Mouse (Mus musculus) skeletal muscle tissue, adult 2 months (tissue): ENCODE results near the gene Hist1h2bb.

Experiments used
- DNase-seq: peaks from one replicate; pipeline ENCODE4 v3.0.0-alpha.2; 2012; ENCODE audit warnings: low read depth, low spot score

The Hist1h2bb gene

DNA sequence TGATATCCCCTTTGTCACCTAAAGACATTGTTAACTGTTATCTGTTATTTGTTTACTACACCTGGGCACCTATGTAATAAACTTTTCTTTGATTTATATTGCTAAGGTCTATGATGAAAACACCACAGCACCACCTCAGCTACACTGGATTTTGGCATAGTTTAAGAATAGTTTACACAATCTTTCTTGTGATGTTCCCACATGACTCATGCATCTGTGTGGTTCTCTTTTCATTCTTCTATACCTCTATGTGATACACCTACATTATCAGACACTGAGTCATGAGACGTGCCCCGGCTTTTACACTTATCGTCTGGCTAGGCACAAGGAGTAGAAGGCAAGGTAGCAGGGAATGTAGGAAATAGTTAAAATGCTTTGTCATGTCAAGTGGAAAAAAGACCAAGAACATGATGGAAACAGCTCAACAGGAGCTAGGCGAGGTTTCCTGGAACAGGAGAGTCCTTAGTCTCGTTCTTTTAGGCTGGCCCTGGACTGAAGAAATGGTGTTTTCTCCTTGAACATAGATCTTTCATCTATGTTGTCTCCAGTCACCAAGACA, 3.1 kb downstream of the Hist1h2bb start:
- no peak for DNase-seq

DNA sequence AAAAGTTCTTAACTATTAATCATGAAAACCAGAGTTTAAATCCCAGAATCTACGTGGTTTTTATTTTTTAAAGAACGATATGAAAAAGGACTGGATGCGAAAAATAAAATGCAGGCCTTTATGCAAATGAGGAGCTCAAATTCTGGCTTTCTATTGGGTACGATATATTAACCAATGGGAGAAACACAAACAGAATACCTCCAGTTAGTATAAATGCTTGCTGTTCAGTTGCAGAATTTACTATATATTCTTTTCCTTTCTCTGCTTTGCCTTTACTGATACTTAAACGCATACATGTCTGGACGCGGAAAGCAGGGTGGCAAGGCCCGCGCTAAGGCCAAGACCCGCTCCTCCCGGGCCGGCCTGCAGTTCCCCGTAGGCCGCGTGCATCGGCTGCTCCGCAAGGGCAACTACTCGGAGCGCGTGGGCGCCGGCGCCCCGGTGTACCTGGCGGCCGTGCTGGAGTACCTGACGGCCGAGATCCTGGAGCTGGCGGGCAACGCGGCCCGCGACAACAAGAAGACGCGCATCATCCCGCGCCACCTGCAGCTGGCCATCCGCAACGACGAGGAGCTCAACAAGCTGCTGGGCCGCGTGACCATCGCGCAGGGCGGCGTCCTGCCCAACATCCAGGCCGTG, 4.4 kb downstream of the Hist1h2bb start, which contains the start of gene Hist1h2ab:
Hist1h2ab (plus strand) TSS at position 288 of the 639 bp plus-strand sequence.
- peak; percentile 37 for DNase-seq

DNA sequence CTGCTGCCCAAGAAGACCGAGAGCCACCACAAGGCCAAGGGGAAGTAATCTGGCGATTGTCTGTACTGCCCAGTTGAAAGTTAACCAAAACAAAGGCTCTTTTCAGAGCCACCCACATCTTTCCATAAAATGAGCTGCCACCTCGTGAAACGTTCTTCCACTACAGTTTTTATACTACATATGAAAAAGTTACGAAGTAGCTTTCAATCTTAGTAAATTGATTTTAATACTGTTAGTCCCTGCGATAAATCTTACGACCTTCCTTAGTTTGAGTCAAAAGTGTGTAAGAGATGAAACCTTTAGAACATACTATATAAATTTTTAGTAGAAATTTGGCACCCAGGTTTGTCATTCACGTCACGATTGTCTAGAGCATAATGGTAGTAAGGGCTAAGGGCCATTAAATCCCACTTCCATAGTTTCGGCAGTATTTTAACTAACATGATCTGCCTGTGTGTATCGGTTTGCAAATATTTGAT, 5.0 kb downstream of the Hist1h2bb start:
- no peak for DNase-seq

DNA sequence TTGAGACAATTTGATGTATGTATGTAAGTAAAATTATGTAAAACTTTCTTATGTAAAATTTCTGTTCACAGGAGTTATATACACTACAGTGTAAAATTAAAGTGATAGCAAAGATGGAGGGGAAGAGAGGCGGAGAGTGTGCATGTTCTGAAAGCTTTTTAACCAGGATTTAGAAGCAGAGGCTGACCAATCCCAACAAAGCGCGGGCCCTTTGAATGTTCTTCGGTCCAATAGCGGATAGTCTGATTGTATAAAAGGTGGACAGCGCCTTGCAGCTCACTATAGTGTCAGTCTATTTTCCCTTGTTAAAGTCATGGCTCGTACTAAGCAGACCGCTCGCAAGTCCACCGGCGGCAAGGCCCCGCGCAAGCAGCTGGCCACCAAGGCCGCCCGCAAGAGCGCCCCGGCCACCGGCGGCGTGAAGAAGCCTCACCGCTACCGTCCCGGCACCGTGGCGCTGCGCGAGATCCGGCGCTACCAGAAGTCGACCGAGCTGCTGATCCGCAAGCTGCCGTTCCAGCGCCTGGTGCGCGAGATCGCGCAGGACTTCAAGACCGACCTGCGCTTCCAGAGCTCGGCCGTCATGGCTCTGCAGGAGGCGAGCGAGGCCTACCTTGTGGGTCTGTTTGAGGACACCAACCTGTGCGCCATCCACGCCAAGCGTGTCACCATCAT, 5.7 kb downstream of the Hist1h2bb start, which contains the start of gene Hist1h3b:
Hist1h3b (plus strand) TSS at position 201 of the 675 bp plus-strand sequence.
- DNase-seq: peak; percentile 75

DNA sequence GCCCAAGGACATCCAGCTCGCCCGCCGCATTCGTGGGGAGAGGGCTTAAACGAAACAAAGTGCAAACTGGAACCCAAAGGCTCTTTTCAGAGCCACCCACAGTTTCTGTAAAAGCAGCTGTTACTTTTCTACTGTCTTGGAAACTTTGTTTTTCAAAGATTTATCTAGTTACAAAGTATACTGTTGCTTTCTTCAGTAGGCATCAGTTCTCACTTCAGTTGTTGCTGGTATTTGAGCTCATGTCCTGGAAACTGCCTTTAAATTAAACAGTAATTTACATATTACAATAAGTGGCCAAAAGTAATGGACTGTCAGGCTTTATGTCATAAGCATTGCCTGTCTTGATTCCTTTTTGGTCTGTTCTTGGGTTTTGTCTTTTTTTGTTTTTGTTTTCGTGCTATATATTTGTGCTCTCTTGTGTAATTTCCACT, 6.2 kb downstream of the Hist1h2bb start:
- no peak for DNase-seq

DNA sequence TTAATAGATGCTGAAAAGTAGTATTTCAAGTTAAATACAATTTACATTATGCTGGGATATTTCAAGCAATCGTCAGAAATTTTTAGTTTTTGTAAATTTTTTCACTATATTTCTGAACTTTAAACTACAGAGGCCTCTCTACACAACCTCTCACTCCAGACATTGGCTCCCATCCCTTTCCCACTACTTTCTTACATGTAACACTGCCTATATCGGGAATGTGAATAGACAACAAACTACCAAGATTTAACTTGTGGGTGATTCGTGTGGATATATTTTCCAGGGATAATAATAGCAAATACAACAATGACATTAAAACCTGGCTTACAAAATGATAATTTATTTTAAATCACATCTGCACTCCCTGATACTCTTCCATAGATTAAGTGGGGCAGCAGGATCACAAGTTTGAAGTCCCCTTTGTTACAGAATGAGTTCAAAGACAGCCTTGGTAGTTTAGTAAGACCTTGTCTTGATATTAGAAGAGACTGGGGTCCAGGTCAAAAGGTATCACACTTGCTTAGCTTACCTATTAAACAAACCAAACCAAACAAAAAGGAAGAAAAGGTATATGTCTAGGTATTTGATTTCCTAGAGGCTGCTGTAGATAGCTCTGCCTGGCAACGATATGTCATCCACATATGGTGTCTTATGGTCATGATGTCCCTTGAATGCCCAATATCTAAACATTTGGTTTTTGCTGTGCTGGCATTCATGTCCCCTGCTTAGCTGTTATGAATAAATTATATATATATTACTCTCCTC, 7.0 kb downstream of the Hist1h2bb start:
- DNase-seq: no peak

DNA sequence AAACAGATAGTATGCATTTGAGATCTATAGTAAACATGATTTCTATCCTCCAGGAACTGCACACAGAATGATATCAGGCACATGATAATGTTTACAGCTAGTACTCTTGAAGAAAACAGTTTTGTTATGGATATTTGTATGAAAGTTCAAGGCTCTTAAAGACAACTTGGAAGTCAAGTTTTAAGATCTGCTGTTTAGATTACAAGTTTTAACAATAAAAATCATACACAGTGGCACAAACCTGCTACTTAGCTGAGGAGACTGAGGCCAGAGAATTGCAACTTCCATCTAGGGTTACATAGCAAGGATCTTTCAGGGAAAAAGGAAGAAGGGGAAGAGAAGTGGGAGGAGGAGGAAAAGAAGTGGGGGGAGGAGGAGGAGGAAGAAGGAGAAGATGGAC, 8.5 kb downstream of the Hist1h2bb start:
- no peak for DNase-seq

DNA sequence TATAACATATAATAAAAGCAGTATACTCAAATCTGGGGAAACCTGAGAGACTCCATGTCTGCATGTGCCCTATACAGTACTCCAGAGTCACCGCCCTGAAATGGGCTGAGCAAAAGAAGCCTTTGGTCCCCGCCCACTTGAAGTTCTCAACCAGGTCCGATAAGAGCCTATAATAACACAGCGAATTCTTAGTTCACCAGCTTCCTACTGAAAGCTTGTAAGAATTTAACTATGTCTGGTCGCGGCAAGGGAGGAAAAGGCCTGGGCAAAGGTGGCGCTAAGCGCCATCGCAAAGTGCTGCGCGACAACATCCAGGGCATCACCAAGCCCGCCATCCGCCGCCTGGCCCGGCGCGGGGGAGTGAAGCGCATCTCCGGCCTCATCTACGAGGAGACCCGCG, 10.3 kb downstream of the Hist1h2bb start, which contains the start of gene Hist1h4b:
Hist1h4b (plus strand) TSS at position 224 of the 400 bp plus-strand sequence.
- DNase-seq: peak; percentile 79

DNA sequence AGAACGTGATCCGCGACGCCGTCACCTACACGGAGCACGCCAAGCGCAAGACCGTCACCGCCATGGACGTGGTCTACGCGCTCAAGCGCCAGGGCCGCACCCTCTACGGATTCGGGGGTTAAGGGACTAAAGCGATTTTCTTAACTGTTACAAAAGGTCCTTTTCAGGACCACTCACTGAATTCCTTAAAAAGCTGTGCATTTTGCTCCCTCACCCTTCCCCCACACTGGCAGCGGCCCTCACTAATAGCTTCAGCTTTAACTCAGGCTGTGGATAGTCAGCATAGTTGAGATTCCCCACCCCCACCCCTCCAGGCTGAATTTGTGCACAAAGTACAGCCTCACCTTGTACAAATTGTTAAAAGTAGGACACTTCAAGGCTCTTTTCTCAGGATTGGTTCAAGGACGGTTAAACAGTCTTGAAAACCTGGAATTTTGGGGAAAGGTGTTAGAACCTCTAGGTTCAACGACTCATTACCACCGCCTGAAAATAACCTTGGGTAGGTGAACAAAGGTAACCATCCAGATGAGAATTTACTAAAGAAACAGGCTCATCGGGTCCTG, 10.8 kb downstream of the Hist1h2bb start:
- no peak for DNase-seq

DNA sequence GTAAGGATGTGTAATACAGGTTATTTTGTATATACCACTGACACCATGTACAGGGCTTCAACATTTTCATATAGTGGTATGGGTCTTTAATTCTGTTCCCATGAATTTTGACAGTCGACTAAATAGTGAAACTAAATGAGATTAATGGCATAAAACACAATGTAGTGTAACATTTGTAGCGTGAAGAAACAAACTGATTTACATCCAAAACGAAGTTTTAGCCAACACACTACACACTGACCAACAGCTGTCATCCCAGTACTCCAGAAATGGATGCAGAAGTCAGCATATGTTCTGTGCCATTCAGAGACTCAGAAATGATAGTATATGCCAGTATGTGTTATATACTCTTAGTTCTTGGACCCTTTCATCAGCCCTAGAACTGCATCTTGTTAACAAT, 11.4 kb downstream of the Hist1h2bb start:
- DNase-seq: no peak

DNA sequence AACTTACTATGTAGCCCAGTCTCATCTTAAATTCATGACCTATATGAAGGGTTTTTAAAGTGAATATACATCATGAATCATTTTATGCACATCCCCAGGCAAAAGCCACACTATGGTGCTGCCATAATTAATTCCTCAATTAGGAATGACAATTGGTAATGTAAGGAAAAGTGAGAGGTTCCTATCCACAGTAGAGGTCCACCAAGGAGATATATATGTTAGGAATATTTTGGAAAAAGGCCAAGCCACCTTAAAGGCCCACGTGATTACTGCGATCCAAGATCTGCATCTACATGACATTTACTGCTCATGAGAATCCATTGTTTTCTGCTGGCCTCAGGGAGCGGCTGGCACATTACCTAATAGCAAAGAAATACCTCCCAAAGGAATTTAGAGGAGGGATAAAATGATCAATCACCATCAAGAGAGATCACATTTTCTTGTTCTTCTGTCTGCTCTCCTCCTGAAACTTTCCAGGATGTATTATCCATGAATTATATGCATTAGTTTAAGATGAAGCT, 12.8 kb downstream of the Hist1h2bb start:
- DNase-seq: no peak

DNA sequence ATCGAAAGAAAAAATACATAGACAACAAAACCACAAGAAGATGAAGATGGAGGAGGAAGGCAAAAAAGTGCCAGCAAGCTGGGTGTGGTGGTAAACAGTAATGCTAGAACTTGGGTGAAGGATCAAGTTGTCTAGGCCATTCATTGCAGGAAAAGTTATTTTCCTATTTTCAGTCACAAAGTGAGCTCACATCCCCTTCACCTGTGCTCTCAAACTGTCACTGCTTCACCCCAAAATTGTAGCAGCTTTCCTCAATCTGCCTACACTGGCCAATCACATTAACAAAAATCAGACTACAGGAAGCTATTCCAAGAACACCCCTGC, 13.3 kb downstream of the Hist1h2bb start:
- no peak for DNase-seq

DNA sequence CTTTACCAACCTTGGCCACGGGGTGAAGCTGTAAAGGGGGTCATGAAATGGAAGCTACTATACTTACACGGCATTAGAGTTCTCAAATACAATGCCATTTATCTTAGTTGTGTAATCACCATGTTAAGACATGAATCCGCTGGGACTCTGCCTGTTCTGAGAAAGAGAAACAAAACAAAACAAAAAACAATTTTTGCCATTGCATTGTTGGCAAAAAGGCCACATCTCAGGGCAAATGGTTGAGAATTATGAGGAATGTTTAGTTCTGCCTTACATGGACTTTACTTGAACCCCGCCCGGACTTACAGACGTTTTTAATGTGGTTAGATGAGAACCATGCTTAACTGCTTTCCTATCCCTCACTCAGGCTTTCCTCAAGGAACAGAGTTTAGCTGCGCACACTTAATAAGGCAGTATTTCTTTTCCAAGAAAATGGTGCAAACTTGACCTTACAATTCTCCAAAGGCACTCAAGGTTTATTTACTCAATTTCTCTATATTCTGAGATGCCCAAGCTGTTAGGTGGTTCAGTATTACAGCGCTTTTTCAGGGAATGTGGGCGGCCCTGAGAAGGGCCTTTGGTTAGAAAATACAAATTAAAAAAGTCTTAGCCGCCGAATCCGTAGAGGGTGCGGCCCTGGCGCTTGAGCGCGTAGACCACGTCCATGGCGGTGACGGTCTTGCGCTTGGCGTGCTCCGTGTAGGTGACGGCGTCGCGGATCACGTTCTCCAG, 13.9 kb downstream of the Hist1h2bb start:
- no peak for DNase-seq

DNA sequence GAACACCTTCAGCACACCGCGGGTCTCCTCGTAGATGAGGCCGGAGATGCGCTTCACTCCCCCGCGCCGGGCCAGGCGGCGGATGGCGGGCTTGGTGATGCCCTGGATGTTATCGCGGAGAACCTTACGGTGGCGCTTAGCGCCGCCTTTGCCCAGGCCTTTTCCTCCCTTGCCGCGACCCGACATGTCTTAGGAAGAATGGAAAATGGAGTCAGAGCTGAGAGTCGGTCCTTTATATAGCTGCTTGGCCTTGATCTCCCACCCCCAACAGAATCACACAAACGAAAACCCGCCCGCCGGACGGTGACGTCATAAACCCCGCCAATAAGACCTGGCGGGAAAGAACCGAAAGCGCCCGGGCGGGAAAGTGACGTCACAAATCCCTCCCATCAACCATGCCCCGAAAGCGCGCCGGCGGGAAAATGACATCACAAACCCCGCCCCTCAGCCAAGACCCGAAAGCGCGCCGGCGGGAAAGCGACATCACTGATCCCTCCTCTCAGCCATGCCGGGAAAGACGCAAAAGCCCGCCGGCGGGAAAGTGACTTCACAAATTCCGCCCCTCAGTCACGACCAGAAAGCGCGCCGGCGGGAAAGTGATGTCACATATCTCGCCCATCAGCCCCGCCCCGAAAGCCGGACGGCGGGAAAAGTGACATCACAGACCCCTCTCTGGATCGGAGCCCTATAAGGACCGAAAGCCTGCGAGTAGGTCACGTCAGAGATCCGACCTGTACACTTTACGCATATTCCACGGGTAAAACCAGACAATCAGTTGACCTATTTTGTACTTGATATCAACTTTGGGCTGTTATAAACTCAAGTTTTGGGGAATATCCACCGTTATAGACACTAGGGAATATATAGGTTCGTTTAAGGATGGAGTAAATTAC, 14.7 kb downstream of the Hist1h2bb start, which contains the start of gene Hist1h4a:
Hist1h4a (minus strand) TSS at position 259 of the 893 bp plus-strand sequence.
- peak; percentile 95 for DNase-seq

DNA sequence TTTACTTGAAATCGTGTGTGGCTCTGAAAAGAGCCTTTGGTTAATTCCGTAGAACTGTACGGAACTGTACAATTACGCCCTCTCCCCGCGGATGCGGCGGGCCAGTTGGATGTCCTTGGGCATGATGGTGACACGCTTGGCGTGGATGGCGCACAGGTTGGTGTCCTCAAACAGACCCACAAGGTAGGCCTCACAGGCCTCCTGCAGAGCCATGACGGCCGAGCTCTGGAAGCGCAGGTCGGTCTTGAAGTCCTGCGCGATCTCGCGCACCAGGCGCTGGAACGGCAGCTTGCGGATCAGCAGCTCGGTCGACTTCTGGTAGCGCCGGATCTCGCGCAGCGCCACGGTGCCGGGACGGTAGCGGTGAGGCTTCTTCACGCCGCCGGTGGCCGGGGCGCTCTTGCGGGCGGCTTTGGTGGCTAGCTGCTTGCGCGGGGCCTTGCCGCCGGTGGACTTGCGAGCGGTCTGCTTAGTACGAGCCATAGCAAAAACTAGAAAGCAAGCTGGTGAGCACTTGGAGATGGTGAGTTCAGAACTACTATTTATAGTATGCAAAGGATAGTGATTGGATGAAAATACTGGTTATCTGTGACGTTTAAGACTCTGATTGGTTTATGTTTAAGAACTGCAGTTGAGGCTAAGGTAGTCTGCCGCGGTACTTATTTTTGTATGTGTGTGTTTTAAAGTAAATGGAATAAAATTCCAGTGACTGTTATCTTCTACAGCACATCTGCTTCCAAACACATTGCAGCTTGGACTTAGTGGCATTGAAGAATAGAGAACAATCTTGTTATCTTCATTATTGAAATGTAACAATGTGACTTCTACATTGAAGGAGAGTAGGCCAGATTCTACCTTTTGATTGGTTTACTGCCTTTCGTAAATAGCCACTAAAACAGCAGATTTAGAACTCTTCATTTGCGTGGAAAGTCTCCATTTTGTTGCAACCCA, 15.6 kb downstream of the Hist1h2bb start, which contains the start of gene Hist1h3a:
Hist1h3a (minus strand) TSS at position 516 of the 951 bp plus-strand sequence.
- DNase-seq: peak; percentile 79

DNA sequence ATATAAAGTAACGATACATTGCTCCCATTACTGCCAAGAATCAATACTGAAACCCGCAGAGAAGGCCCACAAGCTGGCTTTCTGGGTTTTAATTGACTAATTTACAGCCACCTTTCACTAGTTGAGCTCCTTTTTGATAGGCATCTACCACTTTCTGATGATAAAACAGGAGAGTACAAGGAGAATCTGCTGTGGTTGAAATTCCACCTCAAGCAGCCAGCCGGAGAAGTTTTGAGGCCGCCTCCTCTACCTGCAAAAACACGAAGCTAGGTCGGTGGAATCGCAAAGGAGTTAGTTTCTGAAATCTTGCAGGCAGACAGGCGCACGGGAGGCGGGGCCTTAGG, 16.7 kb downstream of the Hist1h2bb start:
- no peak for DNase-seq

DNA sequence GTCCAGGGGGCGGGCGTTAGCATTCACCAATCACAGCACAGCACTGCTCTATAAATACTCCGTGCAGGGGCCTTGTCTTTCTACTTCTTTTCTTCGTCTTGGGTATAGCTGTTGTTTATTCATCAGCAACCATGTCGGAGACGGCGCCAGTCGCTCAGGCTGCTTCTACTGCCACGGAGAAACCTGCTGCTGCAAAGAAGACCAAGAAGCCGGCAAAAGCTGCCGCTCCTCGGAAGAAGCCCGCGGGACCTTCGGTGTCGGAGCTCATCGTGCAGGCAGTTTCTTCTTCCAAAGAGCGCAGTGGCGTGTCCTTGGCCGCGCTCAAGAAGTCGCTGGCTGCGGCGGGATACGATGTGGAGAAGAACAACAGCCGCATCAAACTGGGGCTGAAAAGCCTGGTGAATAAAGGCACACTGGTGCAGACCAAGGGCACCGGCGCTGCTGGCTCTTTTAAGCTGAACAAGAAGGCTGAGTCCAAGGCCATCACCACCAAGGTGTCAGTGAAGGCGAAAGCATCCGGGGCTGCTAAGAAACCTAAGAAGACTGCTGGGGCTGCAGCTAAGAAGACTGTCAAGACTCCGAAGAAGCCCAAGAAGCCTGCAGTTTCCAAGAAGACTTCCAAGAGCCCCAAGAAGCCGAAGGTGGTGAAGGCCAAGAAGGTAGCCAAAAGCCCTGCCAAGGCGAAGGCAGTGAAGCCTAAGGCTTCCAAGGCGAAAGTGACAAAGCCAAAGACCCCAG, 17.2 kb downstream of the Hist1h2bb start, which contains the start of gene Hist1h1a:
Hist1h1a (plus strand) TSS at position 81 of the 738 bp plus-strand sequence.
- peak; percentile 87 for DNase-seq
